Mouse (Mus musculus) hindbrain, embryonic 16.5 days (tissue): ENCODE measurements around the gene Gmds. TPM values are rescaled to one million over a fixed set of nuclear protein-coding genes. Genes with fewer than 3 reads are reported as not detected.

Source experiments
- ATAC-seq: fragments of 200-750 bp; cut with Nextera tagmentation; 2 replicates; pipeline ENCODE4 v1.8.0; 2017; ENCODE audit warnings: moderate TSS enrichment, moderate library complexity
- H3K27ac ChIP-seq: fragments of 300-500 bp; sonication (generic); 2 replicates; pipeline ENCODE4 v1.5.1; 2014; ENCODE audit warnings: low read depth, mild to moderate bottlenecking, control low read depth, low read length, moderate library complexity
- H3K27me3 ChIP-seq: fragments of 300-500 bp; sonication (generic); replicated peaks from 2 replicates; pipeline ENCODE4 v1.6.1; 2014; ENCODE audit warnings: low read length; ENCODE audit not compliant: control insufficient read depth, insufficient read depth
- H3K36me3 ChIP-seq: fragments of 300-500 bp; sonication (generic); 2 replicates; pipeline ENCODE4 v1.6.1; 2014; ENCODE audit warnings: mild to moderate bottlenecking, low read length, moderate library complexity, mixed read lengths; ENCODE audit not compliant: control insufficient read depth, insufficient read depth
- H3K4me1 ChIP-seq: fragments of 300-500 bp; sonication (generic); 2 replicates; pipeline ENCODE4 v1.6.1; 2014; ENCODE audit warnings: low read depth, low read length; ENCODE audit not compliant: control insufficient read depth, insufficient read depth
- H3K4me2 ChIP-seq: fragments of 300-500 bp; sonication (generic); 2 replicates; pipeline ENCODE4 v1.6.1; 2014; ENCODE audit warnings: mild to moderate bottlenecking, low read length, control low read depth, moderate library complexity
- H3K4me3 ChIP-seq: fragments of 300-500 bp; sonication (generic); 2 replicates; pipeline ENCODE4 v1.5.1; 2014; ENCODE audit warnings: mild to moderate bottlenecking, low read length, control low read depth, moderate library complexity
- H3K9ac ChIP-seq: fragments of 300-500 bp; sonication (generic); 2 replicates; pipeline ENCODE4 v1.6.1; 2014; ENCODE audit warnings: low read depth, mild to moderate bottlenecking, control low read depth, low read length, moderate library complexity
- H3K9me3 ChIP-seq: fragments of 300-500 bp; sonication (generic); 2 replicates; pipeline ENCODE4 v1.6.1; 2014; ENCODE audit warnings: mild to moderate bottlenecking, low read length, moderate library complexity; ENCODE audit not compliant: control insufficient read depth
- WGBS: fragments of 180-500 bp; shearing (Covaris S2); extraction: QIAGEN DNeasy Blood & Tissue Kit; methylation state at CpG from one replicate; pipeline ENCODE4 v1.1.7; 2014; 5-methylcytosine and 5-hydroxymethylcytosine counted together
- polyA plus RNA-seq: library from polyadenylated mRNA; unstranded; fragments of >200 nt; fragmentation: Nextera tagmentation; extraction: Ambion mirVana; gene quantifications from 2 replicates; pipeline ENCODE4 v1.2.1, GENCODE M21; 2015

The Gmds gene
- polyA plus RNA-seq, 1 experiment from 2014 or later, result 38.2 TPM

DNA sequence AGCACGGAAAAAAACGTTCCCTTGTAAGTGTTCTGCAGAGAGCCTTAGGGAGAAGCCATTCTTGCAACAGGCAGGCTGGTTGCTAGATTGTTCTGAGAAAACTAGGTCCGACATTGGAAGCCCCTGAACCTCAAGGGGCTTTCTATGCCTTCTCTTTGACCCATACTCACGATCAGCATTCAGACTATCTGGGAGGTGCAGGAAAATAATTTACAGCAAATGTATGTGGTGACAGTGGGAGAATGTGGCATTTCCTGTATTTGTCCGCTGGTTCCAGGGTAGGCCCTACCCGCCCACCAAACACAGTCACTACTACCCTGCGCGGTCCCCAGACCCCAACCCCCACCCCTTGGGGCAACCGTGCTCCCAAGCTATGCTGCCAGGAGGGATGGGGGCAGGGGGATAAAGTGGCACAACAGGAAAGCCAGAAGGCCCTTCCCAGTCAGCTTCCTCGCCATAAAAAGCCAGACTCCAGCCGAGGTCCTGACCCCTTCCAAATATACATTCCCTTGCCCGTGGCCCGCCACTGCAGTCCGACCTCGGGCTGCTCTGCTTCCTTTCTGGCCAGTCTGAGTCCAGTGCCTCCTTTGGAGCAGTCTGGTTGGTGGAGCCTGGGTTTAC, 523.0 kb downstream of the Gmds start:
- 34% methylated on average over 15 of the region's 15 CpGs for WGBS
- ATAC-seq, result no peak
- Histone ChIP-seq H3K27ac (no peak overlapping the region; the same call in 1 of the 2 replicates), H3K9me3 (no peaks in the 10 kb centered on the region), H3K4me2 (no peak overlapping the region), H3K27me3 (peaks cover 62% of the 10 kb centered on the region), H3K36me3 (no peaks in the 10 kb centered on the region), H3K9ac (no peak overlapping the region), H3K4me1 (peaks cover 6% of the 10 kb centered on the region), H3K4me3 (no peak overlapping the region)

DNA sequence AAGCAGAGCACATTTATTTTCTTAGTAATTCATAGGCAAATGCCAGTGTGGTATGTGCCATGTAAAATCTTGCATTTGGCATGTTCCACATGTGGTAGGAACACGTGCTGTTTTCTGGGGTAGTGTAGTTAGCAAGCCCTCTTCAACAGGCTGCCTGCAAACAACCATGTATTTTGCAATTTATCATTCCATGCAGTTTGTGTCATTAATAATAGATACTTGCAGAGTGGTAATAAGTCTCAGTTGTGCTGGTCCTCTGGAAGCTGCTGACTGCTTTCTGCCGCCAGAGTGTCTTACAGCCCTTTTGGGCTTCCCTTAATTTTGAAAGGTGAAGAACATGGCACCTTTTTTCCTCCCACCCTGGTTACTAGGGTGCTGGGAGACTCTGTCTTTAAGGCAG, 525.8 kb downstream of the Gmds start:
- Histone ChIP-seq H3K4me3 (no peak overlapping the region), H3K9me3 (no peaks in the 10 kb centered on the region), H3K27ac (no peak overlapping the region), H3K36me3 (no peaks in the 10 kb centered on the region), H3K9ac (no peak overlapping the region), H3K4me1 (peaks cover 12% of the 10 kb centered on the region), H3K4me2 (peak overlapping the region; percentile 23; the same call in 1 of the 2 replicates), H3K27me3 (peaks cover 64% of the 10 kb centered on the region)
- ATAC-seq, result no peak
- WGBS, result 44% methylated on average over 2 of the region's 2 CpGs

DNA sequence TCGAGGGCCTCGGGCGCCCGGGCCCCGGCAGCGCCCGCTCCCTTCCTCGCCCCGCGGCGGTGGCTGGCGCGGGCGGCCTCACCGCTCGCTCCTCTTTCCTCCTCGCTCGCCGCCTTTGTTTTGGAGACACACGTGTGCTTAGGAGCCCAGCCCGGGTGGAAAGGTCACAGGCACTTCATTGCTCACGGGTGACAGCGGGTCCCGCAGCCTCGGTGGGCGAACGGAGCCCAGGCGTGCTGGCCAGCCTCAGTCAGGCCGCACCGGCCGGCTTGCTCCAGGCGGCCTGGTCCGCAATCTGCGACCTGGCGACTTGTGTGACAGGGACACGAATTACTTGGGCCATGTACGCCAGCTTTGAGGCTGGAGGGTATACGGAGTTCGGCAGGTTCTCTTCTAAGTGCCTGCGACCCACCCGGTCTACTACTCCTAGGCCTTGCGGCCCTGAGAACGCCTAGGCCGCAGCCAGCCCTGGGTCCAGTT, 527.0 kb downstream of the Gmds start:
- Histone ChIP-seq H3K9ac (peak overlapping the region; percentile 45), H3K4me1 (peaks cover 22% of the 10 kb centered on the region), H3K27ac (peak overlapping the region; percentile 34; the same call in 1 of the 2 replicates), H3K9me3 (no peaks in the 10 kb centered on the region), H3K4me2 (peak overlapping the region; percentile 45), H3K4me3 (peak overlapping the region; percentile 35), H3K36me3 (no peaks in the 10 kb centered on the region), H3K27me3 (peaks cover 65% of the 10 kb centered on the region)
- ATAC-seq, result 0 out of 2 replicates have a peak, but pooled peaks have one; percentile 19
- WGBS, result 5% methylated on average over 43 of the region's 44 CpGs

DNA sequence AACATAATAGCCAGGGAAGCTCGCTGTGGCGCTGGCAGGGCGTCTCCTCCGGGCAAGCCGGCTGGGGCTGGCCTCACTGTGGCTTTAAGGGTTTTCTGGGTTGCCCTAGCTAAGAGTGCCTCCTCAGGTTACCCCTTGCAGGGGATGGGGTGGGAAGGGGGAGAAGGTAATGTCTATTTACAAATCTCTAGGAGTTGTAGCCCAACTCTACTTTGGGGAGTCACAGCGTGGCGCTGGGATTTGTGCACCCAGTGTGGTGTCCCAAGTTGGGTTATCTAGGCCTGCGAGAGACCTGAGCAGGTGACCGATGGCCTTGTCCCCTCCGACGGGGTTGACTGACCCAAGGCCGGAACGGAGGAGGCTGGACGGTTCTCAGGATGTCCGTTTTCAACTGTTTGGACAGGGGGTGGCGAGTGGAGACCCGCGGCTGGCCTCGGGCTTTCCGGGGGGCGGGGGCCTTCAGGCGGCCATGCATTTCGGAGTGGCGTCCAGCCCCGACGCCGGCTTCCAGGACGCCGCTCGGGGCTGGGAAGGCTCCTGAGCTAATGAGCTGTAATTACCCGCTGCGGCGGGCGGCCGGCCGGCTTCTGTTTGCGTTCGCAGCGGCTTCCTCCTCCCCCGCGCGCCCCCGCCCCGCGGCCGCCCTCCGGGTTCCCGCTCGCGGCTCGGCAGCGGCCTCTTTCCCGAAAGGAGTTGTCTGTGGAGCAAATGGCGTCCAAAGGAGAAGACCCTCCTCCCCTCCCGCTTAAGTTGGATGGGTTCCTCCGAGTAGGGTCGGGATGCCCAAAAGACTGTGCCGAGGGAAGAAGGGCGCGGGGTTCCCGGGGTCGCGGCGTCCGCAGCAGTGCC, 527.6 kb downstream of the Gmds start:
- H3K4me2 ChIP-seq, result peak overlapping the region; percentile 45
- no peaks in the 10 kb centered on the region for H3K9me3 ChIP-seq
- peaks cover 29% of the 10 kb centered on the region for H3K4me1 ChIP-seq
- peaks cover 62% of the 10 kb centered on the region for H3K27me3 ChIP-seq
- no peak for ATAC-seq
- under 1% methylated on average over 57 of the region's 65 CpGs for WGBS
- H3K4me3 ChIP-seq, result peak overlapping the region; percentile 35
- H3K36me3 ChIP-seq, result no peaks in the 10 kb centered on the region
- peak overlapping the region; percentile 47 for H3K9ac ChIP-seq
- H3K27ac ChIP-seq, result peak overlapping the region; percentile 34; the same call in 1 of the 2 replicates

DNA sequence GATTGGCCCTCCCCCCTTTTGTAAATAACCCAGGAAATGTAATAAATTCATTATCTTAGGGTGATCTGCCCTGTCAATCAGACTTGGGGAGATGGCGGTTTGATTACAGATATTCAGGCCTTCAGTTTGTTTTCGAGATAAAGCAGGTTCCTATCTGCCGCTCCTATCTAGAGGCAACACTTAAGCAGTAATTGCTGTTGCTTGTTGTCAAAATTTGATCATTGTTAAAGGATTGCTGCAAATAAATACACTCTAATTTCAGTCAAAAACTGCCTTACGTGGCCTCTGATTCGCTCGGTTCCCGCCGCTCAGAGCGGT, 528.2 kb downstream of the Gmds start:
- Histone ChIP-seq H3K4me2 (no peak overlapping the region), H3K4me3 (peak overlapping the region; percentile 35), H3K4me1 (peaks cover 30% of the 10 kb centered on the region), H3K9me3 (no peaks in the 10 kb centered on the region), H3K27me3 (peaks cover 60% of the 10 kb centered on the region), H3K36me3 (no peaks in the 10 kb centered on the region), H3K27ac (no peak overlapping the region), H3K9ac (peak overlapping the region; percentile 47)
- ATAC-seq, result no peak
- WGBS, result 3% methylated on average over 9 of the region's 9 CpGs

DNA sequence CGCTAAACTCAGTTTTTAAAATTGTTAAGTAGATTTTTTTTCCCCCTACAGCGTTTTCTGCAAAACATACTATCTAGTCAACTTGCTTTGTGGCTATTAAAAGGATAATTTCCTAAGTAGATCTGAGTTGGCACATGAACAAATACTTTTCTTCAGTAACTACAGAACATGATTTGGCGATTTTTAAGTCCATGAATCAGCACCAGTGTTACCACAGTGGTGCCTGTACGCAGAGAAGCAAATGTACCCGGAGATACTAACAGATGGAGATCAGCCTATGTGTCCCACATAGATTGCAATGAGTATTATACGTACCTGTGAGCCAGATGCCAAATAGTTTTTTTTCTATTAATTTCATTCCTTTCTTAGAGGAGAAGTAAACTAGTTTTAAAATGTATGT, 528.8 kb downstream of the Gmds start:
- Histone ChIP-seq H3K36me3 (no peaks in the 10 kb centered on the region), H3K9me3 (no peaks in the 10 kb centered on the region), H3K27me3 (peaks cover 54% of the 10 kb centered on the region), H3K27ac (no peak overlapping the region), H3K4me1 (peaks cover 30% of the 10 kb centered on the region), H3K4me2 (no peak overlapping the region), H3K9ac (no peak overlapping the region), H3K4me3 (peak overlapping the region; percentile 18; the same call in 1 of the 2 replicates)
- no peak for ATAC-seq
- 9% methylated on average over 6 of the region's 6 CpGs for WGBS

DNA sequence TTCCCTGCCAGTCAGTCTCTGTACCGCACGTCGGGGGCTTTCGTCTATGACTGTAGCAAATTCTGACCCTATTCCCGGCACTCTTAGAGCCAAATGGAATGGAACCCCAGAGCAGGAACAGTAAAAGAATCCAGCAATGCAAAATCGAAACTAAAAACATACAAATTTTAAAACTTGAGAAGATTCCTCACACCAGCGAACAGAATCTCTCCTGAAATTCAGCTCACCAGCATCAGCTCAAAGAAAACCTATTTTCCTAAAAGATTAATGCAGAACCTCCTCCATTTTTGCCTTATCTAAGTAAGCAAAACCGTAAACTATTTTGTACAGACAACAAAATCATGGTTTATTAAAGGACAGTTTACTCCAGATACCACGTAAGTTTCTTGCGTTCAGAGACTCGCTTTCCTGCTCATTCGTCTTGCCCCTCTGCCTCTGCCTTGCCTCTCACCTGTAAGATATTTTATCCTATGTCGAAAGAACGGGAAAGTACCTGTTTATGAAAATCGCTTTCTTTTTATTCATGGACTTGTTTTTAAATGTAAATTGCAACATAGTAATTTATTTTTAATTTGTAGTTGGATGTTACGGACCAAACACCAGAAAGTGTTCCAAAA, 529.6 kb downstream of the Gmds start:
- Histone ChIP-seq H3K27ac (no peak overlapping the region; the same call in 1 of the 2 replicates), H3K9ac (peak overlapping the region; percentile 65; the same call in 1 of the 2 replicates), H3K4me3 (peak overlapping the region; percentile 48), H3K9me3 (no peaks in the 10 kb centered on the region), H3K36me3 (no peaks in the 10 kb centered on the region), H3K27me3 (peaks cover 48% of the 10 kb centered on the region), H3K4me2 (no peak overlapping the region), H3K4me1 (peaks cover 30% of the 10 kb centered on the region)
- ATAC-seq, result no peak
- 6% methylated on average over 16 of the region's 16 CpGs for WGBS

DNA sequence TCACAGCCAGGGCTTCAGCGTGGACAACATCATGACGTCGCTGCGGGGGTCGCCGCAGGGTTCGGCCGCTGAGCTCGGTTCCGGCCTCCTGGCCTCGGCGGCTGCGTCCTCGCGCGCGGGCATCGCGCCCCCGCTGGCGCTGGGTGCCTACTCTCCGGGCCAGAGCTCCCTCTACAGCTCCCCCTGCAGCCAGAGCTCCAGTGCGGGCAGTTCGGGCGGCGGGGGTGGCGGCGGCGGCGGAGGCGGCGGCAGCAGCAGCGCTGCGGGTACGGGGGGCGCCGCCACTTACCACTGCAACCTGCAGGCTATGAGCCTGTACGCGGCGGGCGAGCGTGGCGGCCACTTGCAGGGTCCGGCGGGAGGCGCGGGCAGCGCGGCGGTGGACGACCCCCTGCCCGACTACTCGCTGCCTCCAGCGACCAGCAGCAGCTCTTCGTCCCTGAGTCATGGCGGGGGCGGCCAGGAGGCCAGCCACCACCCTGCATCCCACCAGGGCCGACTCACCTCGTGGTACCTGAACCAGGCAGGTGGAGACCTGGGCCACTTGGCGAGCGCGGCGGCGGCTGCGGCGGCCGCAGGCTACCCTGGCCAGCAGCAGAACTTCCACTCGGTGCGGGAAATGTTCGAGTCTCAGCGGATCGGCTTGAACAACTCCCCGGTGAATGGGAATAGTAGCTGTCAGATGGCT, 530.3 kb downstream of the Gmds start:
- H3K4me2 ChIP-seq, result peak overlapping the region; percentile 8
- H3K9ac ChIP-seq, result peak overlapping the region; percentile 65
- H3K27me3 ChIP-seq, result peaks cover 47% of the 10 kb centered on the region
- peak overlapping the region; percentile 48 for H3K4me3 ChIP-seq
- WGBS, result under 1% methylated on average over 63 of the region's 73 CpGs
- H3K36me3 ChIP-seq, result no peaks in the 10 kb centered on the region
- peaks cover 30% of the 10 kb centered on the region for H3K4me1 ChIP-seq
- no peaks in the 10 kb centered on the region for H3K9me3 ChIP-seq
- H3K27ac ChIP-seq, result peak overlapping the region; percentile 54; the same call in 1 of the 2 replicates
- no peak for ATAC-seq
